Mouse (Mus musculus) liver, embryonic 13.5 days (tissue): ENCODE measurements around the gene Taar8b. TPM values are rescaled to one million over a fixed set of nuclear protein-coding genes. Genes with fewer than 3 reads are reported as not detected.
"Not testable (repeated sequence)": the region's sequence is repeated elsewhere in the genome, so short reads cannot be mapped to it uniquely, and the experiment has no call there.

Experiments
- ATAC-seq: fragments of 200-750 bp; cut with Nextera tagmentation; 2 replicates; pipeline ENCODE4 v1.8.0; 2017; ENCODE audit warnings: low read depth, mild to moderate bottlenecking, moderate number of reproducible peaks, moderate library complexity
- DNase-seq: peaks from one replicate; pipeline ENCODE4 v3.0.0; 2022
- H3K27ac ChIP-seq: fragments of 300-500 bp; sonication (generic); 2 replicates; pipeline ENCODE4 v1.5.1; 2015; ENCODE audit warnings: moderate library complexity, mild to moderate bottlenecking, inconsistent platforms
- H3K27me3 ChIP-seq: fragments of 300-500 bp; sonication (generic); 2 replicates; pipeline ENCODE4 v1.6.1; 2015; ENCODE audit warnings: mild to moderate bottlenecking, inconsistent platforms
- H3K36me3 ChIP-seq: fragments of 300-500 bp; sonication (generic); 2 replicates; pipeline ENCODE4 v1.6.1; 2015; ENCODE audit warnings: mild to moderate bottlenecking, inconsistent platforms
- H3K4me1 ChIP-seq: fragments of 300-500 bp; sonication (generic); replicated peaks from 2 replicates; pipeline ENCODE4 v1.6.1; 2015; ENCODE audit warnings: inconsistent platforms
- H3K4me2 ChIP-seq: fragments of 300-500 bp; sonication (generic); 2 replicates; pipeline ENCODE4 v1.6.1; 2015; ENCODE audit warnings: inconsistent platforms, mild to moderate bottlenecking, moderate library complexity
- H3K4me3 ChIP-seq: fragments of 300-500 bp; sonication (generic); replicated peaks from 2 replicates; pipeline ENCODE4 v1.5.1; 2015; ENCODE audit warnings: mild to moderate bottlenecking, inconsistent platforms
- H3K9ac ChIP-seq: fragments of 300-500 bp; sonication (generic); 2 replicates; pipeline ENCODE4 v1.6.1; 2015; ENCODE audit warnings: mild to moderate bottlenecking, inconsistent platforms
- H3K9me3 ChIP-seq: fragments of 300-500 bp; sonication (generic); replicated peaks from 2 replicates; pipeline ENCODE4 v1.6.1; 2016; ENCODE audit warnings: inconsistent platforms
- WGBS: fragments of 180-500 bp; shearing (Covaris S2); methylation state at CpG from one replicate; pipeline ENCODE4 v1.1.7; 2015; ENCODE audit not compliant: insufficient replicate concordance; 5-methylcytosine and 5-hydroxymethylcytosine counted together
- polyA plus RNA-seq: library from polyadenylated mRNA; unstranded; fragments of >200 nt; fragmentation: Nextera tagmentation; extraction: Ambion mirVana; gene quantifications from 2 replicates; pipeline ENCODE4 v1.2.1, GENCODE M21; 2015

The Taar8b gene
- polyA plus RNA-seq, result not detected in 2 replicates

DNA sequence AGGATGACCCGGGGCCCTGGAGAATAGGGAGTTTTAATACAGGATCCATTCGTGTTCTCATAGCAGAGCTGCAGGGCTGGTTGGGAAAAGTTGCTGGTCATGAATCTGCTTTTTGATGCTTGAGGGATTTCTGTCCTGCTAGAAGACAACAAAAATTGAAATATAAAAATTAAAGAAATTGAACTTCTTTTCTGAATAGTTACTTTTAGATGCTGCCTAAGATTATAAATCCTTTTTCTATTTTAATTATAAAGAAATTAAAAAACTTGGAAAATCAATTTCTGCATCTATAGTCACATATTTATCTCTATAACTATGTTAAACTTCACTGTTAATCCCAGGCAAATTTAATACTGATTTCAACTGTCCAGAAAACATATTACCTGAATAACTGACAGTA, at the start of gene Taar8b:
Taar8b (minus strand) TSS at position 101 of the 400 bp plus-strand sequence.
- DNase-seq (no peak), ATAC-seq (no peak)
- no peak within 1 kb of the TSS for H3K4me2 ChIP-seq
- no peak within 1 kb of the TSS for H3K9ac ChIP-seq
- no peaks in the 10 kb centered on the region for H3K9me3 ChIP-seq
- no peaks in the 10 kb centered on the region for H3K36me3 ChIP-seq
- H3K27ac ChIP-seq, result no peak within 1 kb of the TSS
- H3K4me1 ChIP-seq, result peaks cover 4% of the 10 kb centered on the region; the same call in 1 of the 2 replicates
- 52% methylated on average over 2 of the region's 2 CpGs for WGBS
- H3K4me3 ChIP-seq, result no peak within 1 kb of the TSS
- H3K27me3 ChIP-seq, result no peaks in the 10 kb centered on the region

DNA sequence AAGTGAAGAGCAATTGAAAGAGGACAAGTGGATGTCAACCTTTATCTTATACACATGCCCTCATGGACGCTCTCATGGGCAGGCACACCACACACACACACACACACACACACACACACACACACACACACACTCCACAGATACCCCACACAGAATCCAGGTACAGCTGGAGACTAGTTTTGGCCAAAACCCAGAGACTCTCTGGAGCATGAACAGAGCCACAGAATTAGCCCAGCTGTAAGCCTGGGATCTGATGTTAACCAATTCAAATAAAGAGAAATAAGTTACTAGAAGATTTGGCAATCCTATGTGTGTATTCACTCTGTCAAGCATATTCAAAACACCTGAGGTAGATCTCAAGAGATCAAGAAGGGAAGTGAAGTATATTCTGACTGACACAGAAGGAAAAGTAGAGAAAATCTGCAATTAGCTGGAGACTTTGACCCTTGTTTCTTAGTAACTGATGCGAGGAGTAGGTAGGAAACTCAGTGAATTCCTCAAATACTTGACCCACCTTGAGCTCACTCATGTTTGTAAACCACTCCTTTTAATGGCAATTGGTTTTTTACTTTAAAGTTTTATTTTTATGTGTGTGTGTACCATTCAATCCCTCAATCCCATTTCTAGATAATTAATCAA, 46.6 kb upstream of the Taar8b start:
- Histone ChIP-seq H3K27ac (no peak overlapping the region), H3K36me3 (no peaks in the 10 kb centered on the region), H3K4me2 (no peak overlapping the region), H3K9ac (no peak overlapping the region), H3K27me3 (no peaks in the 10 kb centered on the region), H3K9me3 (no peaks in the 10 kb centered on the region), H3K4me1 (peaks cover 18% of the 10 kb centered on the region), H3K4me3 (no peak overlapping the region)
- no peak for DNase-seq
- 54% methylated on average over 2 of the region's 2 CpGs for WGBS
- ATAC-seq, result no peak

DNA sequence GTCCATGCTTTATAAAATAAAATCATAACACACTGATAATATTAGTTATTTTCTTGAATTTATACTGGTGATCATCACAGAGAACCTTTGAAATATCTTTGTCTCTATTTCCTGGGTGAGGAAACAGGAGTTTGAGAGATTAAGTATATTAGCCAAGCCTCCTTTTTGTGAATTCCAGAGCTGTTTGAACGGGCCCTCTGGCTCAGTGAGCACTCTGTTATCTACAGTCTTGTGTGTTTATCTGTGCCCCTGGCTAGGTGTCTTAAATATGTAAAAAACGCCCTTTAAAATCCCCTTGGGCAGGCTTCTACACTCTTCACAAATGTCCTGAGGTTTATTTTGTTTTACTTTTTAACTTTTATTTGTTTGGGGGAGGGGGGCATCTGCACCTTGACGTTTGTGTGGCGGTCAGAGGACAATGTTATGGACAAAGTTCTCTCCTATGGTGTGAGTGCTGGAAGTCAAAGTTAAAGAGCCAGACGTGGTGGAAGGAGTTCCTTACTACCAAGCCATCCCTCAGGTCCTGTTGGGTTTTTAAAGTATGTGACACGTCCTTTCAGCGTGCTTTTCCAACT, 42.1 kb upstream of the Taar8b start:
- Histone ChIP-seq H3K4me3 (no peak overlapping the region), H3K9me3 (no peaks in the 10 kb centered on the region), H3K4me2 (no peak overlapping the region), H3K9ac (no peak overlapping the region), H3K4me1 (peaks cover 35% of the 10 kb centered on the region), H3K27me3 (no peaks in the 10 kb centered on the region), H3K27ac (peak overlapping the region; percentile 48; the same call in 1 of the 2 replicates), H3K36me3 (no peaks in the 10 kb centered on the region)
- DNase-seq, result no peak
- peak; percentile 49; the same call in 1 of the 2 replicates for ATAC-seq
- WGBS, result 44% methylated on average over 7 of the region's 7 CpGs

DNA sequence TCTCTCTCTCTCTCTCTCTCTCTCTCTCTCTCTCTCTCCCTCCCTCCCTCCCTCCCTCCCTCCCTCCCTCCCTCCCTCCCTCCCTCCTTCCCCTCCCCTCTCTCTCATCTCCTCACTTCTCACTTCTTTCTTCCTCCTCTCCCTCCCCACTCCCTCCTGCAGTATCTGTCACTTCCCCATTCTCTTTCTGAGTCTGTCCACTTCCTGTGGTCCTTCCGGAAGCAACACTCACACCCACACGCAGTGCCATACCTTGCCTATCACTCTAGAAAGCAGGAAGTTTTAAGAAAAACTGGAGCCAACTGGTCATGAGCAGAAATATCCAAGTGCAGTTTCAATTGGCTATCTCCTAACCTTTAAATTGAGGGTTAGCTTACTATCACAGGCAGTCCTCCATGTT, 41.0 kb upstream of the Taar8b start:
- DNase-seq (no peak), ATAC-seq (0 out of 2 replicates have a peak, but pooled peaks have one; percentile 38)
- no peaks in the 10 kb centered on the region for H3K9me3 ChIP-seq
- H3K4me3 ChIP-seq, result no peak overlapping the region
- peaks cover 35% of the 10 kb centered on the region for H3K4me1 ChIP-seq
- WGBS, result 6% methylated on average over 2 of the region's 2 CpGs
- H3K9ac ChIP-seq, result no peak overlapping the region
- no peaks in the 10 kb centered on the region for H3K36me3 ChIP-seq
- no peak overlapping the region for H3K4me2 ChIP-seq
- no peak overlapping the region for H3K27ac ChIP-seq
- H3K27me3 ChIP-seq, result no peaks in the 10 kb centered on the region

DNA sequence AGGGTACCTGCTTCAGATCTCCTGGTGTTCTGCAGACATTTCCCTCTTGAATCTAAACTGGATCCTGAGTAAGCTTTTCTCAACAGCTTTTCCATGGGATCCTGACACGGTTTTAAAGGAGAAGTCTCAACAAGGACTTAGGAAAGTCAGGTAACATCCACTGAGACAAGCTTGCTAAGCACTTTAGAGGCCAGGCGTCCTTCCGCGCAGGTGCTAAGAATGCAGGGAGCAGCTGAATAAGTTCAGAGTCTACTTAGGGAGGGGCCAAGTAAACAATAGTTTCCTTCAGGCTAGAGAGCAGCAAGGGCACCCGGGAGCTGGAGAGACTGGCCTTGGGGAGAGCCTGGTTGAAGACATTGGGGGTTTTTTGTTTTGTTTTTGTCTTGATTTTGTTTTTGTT, 40.2 kb upstream of the Taar8b start:
- H3K4me2 ChIP-seq, result peak overlapping the region; percentile 51
- DNase-seq (no peak), ATAC-seq (0 out of 2 replicates have a peak, but pooled peaks have one; percentile 33)
- no peak overlapping the region for H3K9ac ChIP-seq
- peaks cover 35% of the 10 kb centered on the region for H3K4me1 ChIP-seq
- 43% methylated on average over 5 of the region's 5 CpGs for WGBS
- no peaks in the 10 kb centered on the region for H3K27me3 ChIP-seq
- no peak overlapping the region for H3K4me3 ChIP-seq
- no peaks in the 10 kb centered on the region for H3K9me3 ChIP-seq
- no peaks in the 10 kb centered on the region for H3K36me3 ChIP-seq
- H3K27ac ChIP-seq, result peak overlapping the region; percentile 32

DNA sequence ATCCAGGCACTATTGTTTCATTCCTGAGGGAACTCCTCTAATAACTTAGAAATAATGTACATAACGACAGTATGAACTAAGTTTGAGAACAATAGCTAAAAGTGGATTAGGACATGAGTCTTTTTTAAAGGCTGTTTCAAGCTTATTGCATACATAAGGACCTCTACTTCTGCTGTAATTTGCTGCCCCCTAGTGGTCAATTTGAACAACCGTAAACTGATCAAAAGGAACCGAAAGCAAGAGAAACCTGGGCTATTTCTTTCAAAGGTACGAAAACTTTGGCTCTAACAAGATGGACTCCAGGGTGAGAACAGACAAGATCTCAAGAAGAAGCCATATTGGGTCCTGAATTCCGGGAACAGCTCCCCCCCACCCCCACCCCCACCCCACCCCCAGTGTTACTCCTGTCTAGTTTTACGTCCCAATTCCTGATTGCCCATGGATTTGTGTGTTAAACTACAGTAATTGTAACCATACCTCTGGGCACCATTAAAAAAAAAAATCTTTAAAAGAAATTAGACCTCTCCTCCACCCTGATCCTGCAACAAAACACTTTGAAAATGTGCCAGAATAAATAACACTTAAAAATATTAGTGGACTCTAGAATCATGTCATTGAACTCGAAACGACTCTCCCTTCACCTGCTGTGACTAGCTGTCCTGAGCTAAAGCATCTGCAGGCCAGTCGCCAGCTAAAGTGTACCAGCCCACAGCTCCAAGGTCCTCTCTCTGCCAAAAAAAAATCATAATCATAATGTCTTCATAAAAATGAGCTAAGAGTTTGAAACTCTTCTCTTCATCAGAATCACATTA, 39.6 kb upstream of the Taar8b start:
- Histone ChIP-seq H3K36me3 (no peaks in the 10 kb centered on the region), H3K27me3 (no peaks in the 10 kb centered on the region), H3K4me1 (peaks cover 35% of the 10 kb centered on the region), H3K4me3 (peak overlapping the region; percentile 35), H3K27ac (peak overlapping the region; percentile 32), H3K9me3 (no peaks in the 10 kb centered on the region), H3K9ac (no peak overlapping the region; the same call in 1 of the 2 replicates), H3K4me2 (peak overlapping the region; percentile 51)
- DNase-seq, result peak; percentile 28
- WGBS, result 23% methylated on average over 9 of the region's 9 CpGs
- peak; percentile 64 for ATAC-seq

DNA sequence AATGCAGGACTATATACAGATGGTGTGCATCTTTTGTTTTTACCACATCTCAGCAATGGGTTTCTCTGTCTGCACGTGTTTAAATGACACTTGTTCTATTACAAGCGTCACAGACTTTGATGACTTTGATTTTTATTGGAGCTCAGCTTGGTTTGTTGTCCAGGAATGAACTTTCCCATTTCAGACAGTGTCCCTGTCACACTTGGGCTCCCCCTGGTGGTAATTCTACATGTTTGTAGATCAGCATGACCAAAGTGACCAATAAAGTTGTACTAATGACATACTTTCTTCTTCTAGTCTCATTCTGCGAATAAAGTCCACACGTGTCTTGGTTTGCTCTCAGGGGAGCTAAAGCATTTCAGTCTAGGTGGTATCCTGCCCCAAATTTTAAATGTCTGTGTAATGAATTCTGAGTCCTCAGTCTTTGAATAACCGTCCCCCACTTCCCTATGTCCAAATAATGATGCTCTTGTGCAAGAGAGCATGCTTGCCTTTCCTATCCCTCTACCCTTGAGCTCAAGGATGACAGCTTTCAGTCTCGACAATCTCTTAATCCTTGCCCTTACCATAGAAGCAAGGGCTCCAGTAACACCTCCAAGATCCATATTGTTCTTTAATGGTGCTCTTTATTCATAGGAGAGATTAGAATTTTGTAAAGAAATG, 19.2 kb upstream of the Taar8b start:
- WGBS, result 30% methylated on average over 6 of the region's 6 CpGs
- Histone ChIP-seq H3K4me3 (no peak overlapping the region), H3K27me3 (no peaks in the 10 kb centered on the region), H3K36me3 (no peaks in the 10 kb centered on the region), H3K9me3 (no peaks in the 10 kb centered on the region), H3K9ac (no peak overlapping the region), H3K4me1 (peaks cover 15% of the 10 kb centered on the region), H3K4me2 (no peak overlapping the region), H3K27ac (no peak overlapping the region)
- DNase-seq (no peak), ATAC-seq (no peak)

DNA sequence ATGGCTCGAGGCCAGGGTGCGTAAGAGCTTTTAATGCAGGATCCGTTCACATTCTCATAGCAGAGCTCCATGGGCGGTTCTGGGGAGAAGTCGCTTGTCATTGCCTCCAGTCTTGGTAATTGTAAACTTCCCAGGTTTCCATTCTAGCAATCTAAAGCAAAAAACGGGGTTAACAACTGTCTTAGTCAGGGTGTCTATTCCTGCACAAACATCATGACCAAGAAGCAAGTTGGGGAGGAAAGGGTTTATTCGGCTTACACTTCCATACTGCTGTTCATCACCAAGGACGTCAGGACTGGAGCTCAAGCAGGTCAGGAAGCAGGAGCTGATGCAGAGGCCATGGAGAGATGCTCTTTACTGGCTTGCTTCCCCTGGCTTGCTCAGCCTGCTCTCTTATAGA, 17.3 kb upstream of the Taar8b start, which contains the start of gene Taar9:
Taar9 (minus strand) TSS at position 101 of the 400 bp plus-strand sequence.
- H3K4me1 ChIP-seq, result peaks cover 15% of the 10 kb centered on the region
- not testable (repeated sequence) for H3K27me3 ChIP-seq, H3K9me3 ChIP-seq, H3K4me2 ChIP-seq, H3K4me3 ChIP-seq, H3K36me3 ChIP-seq, H3K9ac ChIP-seq, ATAC-seq, H3K27ac ChIP-seq, DNase-seq
- 68% methylated on average over 8 of the region's 8 CpGs for WGBS

DNA sequence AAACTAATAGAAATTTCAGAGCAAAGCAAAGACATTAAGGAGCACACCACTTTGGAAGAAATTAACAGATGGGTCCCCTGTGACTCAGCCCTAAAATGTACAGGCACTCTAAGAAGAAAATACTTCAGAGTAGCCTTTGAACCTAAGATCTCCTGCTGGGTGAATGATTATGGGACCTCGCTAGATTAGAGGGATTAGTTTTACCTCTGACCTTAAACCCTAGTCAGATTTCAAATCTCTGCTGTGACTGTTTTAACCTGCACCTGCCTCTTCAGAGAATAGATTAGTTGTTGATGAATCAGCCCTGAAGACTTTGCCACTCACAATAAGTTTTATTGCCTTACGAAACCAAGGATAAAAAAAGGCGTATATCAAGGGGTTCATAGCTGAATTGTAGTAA, 16.1 kb upstream of the Taar8b start:
- ATAC-seq (no peak), DNase-seq (no peak)

DNA sequence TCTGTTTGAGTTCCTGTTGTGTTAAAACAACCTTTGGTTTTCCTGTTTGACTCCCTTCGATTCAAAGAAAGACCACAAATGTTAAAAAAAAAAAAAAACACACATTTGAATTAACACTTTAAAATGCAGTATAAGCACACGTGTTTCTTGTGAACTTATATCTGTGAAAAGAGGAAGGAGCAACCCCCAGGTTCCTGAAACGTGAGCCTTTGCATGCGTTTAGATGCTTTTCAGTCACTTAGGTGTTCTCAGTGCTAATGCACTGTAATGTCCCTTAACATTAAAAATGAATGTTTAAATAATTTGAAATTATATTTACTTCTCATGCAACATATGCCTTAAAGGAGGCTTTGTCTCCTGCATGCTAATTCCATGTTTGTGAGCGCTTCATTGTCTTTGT, 15.7 kb upstream of the Taar8b start:
- Histone ChIP-seq H3K27me3 (no peaks in the 10 kb centered on the region), H3K4me3 (no peak overlapping the region), H3K4me2 (no peak overlapping the region), H3K36me3 (no peaks in the 10 kb centered on the region), H3K4me1 (peaks cover 15% of the 10 kb centered on the region), H3K27ac (no peak overlapping the region), H3K9ac (no peak overlapping the region), H3K9me3 (no peaks in the 10 kb centered on the region)
- 29% methylated on average over 5 of the region's 5 CpGs for WGBS
- ATAC-seq, result no peak
- no peak for DNase-seq

More for the DNA sequence above, 16.1 kb upstream of the Taar8b start:
- H3K36me3 ChIP-seq, result no peaks in the 10 kb centered on the region
- H3K27ac ChIP-seq, result no peak overlapping the region
- H3K4me1 ChIP-seq, result peaks cover 15% of the 10 kb centered on the region
- H3K4me3 ChIP-seq, result no peak overlapping the region
- H3K4me2 ChIP-seq, result no peak overlapping the region
- WGBS, result 58% methylated on average over 3 of the region's 3 CpGs
- no peak overlapping the region for H3K9ac ChIP-seq
- no peaks in the 10 kb centered on the region for H3K27me3 ChIP-seq
- H3K9me3 ChIP-seq, result no peaks in the 10 kb centered on the region

DNA sequence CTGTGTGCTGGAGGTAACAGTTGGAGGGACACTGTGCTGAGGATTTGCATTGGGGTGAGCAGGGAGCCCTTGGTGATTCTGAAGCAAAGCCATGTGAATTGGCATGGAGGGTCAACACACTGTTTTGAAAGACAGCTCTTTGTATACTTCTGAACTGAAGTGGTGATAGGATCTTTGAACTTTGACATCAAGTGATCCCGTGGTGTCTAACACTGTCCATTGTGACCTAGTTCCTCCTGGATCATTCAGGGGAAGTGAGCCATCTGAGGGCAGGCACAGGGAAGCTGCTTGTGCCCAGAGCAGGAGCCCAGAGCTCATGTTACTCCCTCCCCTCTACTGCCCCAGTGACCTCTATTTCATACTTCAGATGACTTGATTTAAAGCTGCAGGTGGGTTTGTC, 11.2 kb upstream of the Taar8b start:
- H3K4me2 ChIP-seq, H3K4me1 ChIP-seq, H3K4me3 ChIP-seq, H3K27me3 ChIP-seq, H3K27ac ChIP-seq, DNase-seq, H3K9me3 ChIP-seq, H3K36me3 ChIP-seq, H3K9ac ChIP-seq: not testable (repeated sequence)
- peak; percentile 58; the same call in 1 of the 2 replicates for ATAC-seq
- WGBS, result 12% methylated on average over 1 of the region's 1 CpGs
